Mouse (Mus musculus) limb, embryonic 11.5 days (tissue): ENCODE data around the gene Zfp467. TPM values are rescaled to one million over a fixed set of nuclear protein-coding genes. Genes with fewer than 3 reads are reported as not detected.

Source experiments
- ATAC-seq: fragments of 200-750 bp; cut with Nextera tagmentation; 2 replicates; pipeline ENCODE4 v1.8.0; 2017; ENCODE audit warnings: low read depth; ENCODE audit not compliant: insufficient number of reproducible peaks, low FRiP score, low TSS enrichment
- DNase-seq: peaks from one replicate; pipeline ENCODE4 v3.0.0-alpha.2; 2015; ENCODE audit warnings: low spot score
- H3K27ac ChIP-seq: fragments of 300-500 bp; sonication (generic); replicated peaks from 2 replicates; pipeline ENCODE4 v1.5.1; 2014; ENCODE audit warnings: low read depth, mild to moderate bottlenecking, low read length
- H3K27me3 ChIP-seq: fragments of 300-500 bp; sonication (generic); 2 replicates; pipeline ENCODE4 v1.6.1; 2014; ENCODE audit warnings: mild to moderate bottlenecking, low read length, mixed read lengths; ENCODE audit not compliant: control insufficient read depth, insufficient read depth
- H3K36me3 ChIP-seq: fragments of 300-500 bp; sonication (generic); 2 replicates; pipeline ENCODE4 v1.6.1; 2014; ENCODE audit warnings: mild to moderate bottlenecking, low read length, moderate library complexity, mixed read lengths; ENCODE audit not compliant: control insufficient read depth, insufficient read depth
- H3K4me1 ChIP-seq: fragments of 300-500 bp; sonication (generic); 2 replicates; pipeline ENCODE4 v1.6.1; 2014; ENCODE audit warnings: low read length, mixed read lengths; ENCODE audit not compliant: control insufficient read depth, insufficient read depth
- H3K4me2 ChIP-seq: fragments of 300-500 bp; sonication (generic); 2 replicates; pipeline ENCODE4 v1.6.1; 2014; ENCODE audit warnings: low read depth, mild to moderate bottlenecking, moderate library complexity; ENCODE audit not compliant: severe bottlenecking
- H3K4me3 ChIP-seq: fragments of 300-500 bp; sonication (generic); 2 replicates; pipeline ENCODE4 v1.5.1; 2014; ENCODE audit warnings: low read depth, low read length
- H3K9ac ChIP-seq: fragments of 300-500 bp; sonication (generic); 2 replicates; pipeline ENCODE4 v1.6.1; 2014; ENCODE audit warnings: mild to moderate bottlenecking, low read length
- H3K9me3 ChIP-seq: fragments of 300-500 bp; sonication (generic); 2 replicates; pipeline ENCODE4 v1.6.1; 2016; ENCODE audit warnings: low read length; ENCODE audit not compliant: control insufficient read depth
- WGBS: fragments of 180-500 bp; shearing (Covaris S2); extraction: QIAGEN DNeasy Blood & Tissue Kit; methylation state at CpG from one replicate; pipeline ENCODE4 v1.1.7; 2014; 5-methylcytosine and 5-hydroxymethylcytosine counted together
- polyA plus RNA-seq: library from polyadenylated mRNA; unstranded; fragments of >200 nt; fragmentation: Nextera tagmentation; extraction: Ambion mirVana; gene quantifications from 2 replicates; pipeline ENCODE4 v1.2.1, GENCODE M21; 2014

Gene Zfp467
- polyA plus RNA-seq, 1 experiment from 2014 or later: 15.6 TPM

DNA sequence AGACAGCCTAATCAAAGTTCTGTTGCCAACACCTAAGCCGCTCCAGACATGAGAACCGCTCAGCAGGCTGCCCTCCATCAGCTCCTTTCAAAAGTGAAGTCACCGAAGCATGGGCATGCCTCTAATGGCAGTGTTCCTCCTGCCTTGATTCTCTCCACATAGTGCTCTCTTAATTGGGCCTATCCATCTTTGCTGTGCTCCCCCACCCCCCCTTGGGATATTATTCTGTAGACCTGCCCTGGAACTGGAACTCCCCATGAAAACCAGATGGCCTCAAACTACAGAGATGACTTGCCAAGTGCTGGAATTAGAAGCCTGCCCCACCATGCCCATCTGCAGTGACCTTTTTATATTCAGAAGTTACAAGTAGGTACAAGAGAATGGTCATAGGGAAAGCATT, 22.3 kb downstream of the Zfp467 start:
- Histone ChIP-seq H3K27me3 (no peaks in the 10 kb centered on the region), H3K4me2 (no peak overlapping the region), H3K27ac (no peak overlapping the region), H3K9ac (no peak overlapping the region), H3K36me3 (no peaks in the 10 kb centered on the region), H3K9me3 (no peaks in the 10 kb centered on the region), H3K4me1 (peaks cover 12% of the 10 kb centered on the region), H3K4me3 (no peak overlapping the region)
- 46% methylated on average over 3 of the region's 3 CpGs for WGBS
- ATAC-seq: no peak
- DNase-seq: no peak

- H3K36me3 ChIP-seq: peaks cover 13% of the 10 kb centered on the region
- 18% methylated on average over 2 of the region's 2 CpGs for WGBS
- H3K9me3 ChIP-seq: no peaks in the 10 kb centered on the region
- peaks cover 12% of the 10 kb centered on the region for H3K4me1 ChIP-seq
- DNase-seq (no peak), ATAC-seq (no peak)
- H3K27me3 ChIP-seq: no peaks in the 10 kb centered on the region
- 0 out of 2 replicates have a peak overlapping the region, but pooled peaks have one; percentile 4 for H3K27ac ChIP-seq
- 0 out of 2 replicates have a peak overlapping the region, but pooled peaks have one; percentile 1 for H3K9ac ChIP-seq
- no peak overlapping the region for H3K4me3 ChIP-seq
- H3K4me2 ChIP-seq: no peak overlapping the region
These were observed 25.0 kb downstream of the Zfp467 start for GRCm38 (mm10) chr6:48420647-48421046.

- no peak for DNase-seq
- H3K4me3 ChIP-seq: no peak overlapping the region
These were observed 29.1 kb downstream of the Zfp467 start for GRCm38 (mm10) chr6:48416486-48416885.

DNA sequence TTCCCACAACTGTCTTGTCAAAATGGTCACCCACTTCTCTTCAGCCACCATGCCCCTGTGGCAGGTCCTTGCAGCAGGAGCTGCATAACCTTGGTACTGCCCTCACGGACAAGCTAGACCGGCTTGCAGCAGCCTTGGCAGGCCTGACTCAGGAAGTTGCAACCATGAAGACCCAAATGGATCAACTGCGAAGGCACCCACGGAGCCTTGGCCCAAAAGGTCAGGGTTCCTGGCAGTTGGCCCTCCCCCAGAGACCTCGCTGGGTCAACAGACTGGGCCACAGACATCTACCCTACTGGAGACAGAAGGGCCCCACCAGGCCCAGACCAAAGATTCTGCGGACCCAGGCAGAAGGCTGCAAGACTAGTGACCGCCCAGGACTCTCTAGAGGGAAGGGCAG, 30.0 kb downstream of the Zfp467 start:
- Histone ChIP-seq H3K4me3 (no peak overlapping the region), H3K27ac (no peak overlapping the region), H3K4me2 (no peak overlapping the region), H3K4me1 (peaks cover 3% of the 10 kb centered on the region; the same call in 1 of the 2 replicates), H3K36me3 (peaks cover 25% of the 10 kb centered on the region), H3K27me3 (no peaks in the 10 kb centered on the region), H3K9me3 (no peaks in the 10 kb centered on the region), H3K9ac (no peak overlapping the region)
- WGBS: 97% methylated on average over 7 of the region's 7 CpGs
- ATAC-seq: no peak
- no peak for DNase-seq

More at GRCm38 (mm10) chr6:48416486-48416885, 29.1 kb downstream of the Zfp467 start:
- no peak for ATAC-seq
- peaks cover 5% of the 10 kb centered on the region; the same call in 1 of the 2 replicates for H3K4me1 ChIP-seq
- no peaks in the 10 kb centered on the region for H3K9me3 ChIP-seq
- H3K27me3 ChIP-seq: no peaks in the 10 kb centered on the region
- WGBS: 87% methylated on average over 2 of the region's 2 CpGs
- peaks cover 24% of the 10 kb centered on the region for H3K36me3 ChIP-seq
- H3K4me2 ChIP-seq: no peak overlapping the region
- no peak overlapping the region for H3K9ac ChIP-seq
- no peak overlapping the region for H3K27ac ChIP-seq

DNA sequence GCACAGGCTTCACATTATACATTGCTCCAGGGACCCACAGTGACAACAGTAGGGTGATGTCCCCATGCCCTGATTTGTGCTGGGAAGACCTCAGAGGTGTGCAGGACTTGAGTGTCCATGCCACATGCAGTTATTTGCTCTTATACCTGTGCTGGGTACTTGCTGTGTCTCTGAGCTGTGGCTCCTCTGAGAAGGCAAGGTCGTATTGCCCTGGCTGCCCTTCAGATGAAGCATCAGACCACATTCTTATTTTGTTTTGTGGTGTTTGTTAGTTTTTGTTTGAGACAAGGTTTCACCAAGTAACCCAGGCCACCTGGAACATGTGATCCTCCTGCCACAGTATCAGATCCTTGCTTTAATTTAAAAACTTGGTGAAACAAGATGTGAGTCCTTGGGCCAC, 30.7 kb downstream of the Zfp467 start:
- Histone ChIP-seq H3K9me3 (no peaks in the 10 kb centered on the region), H3K36me3 (peaks cover 25% of the 10 kb centered on the region), H3K4me2 (no peak overlapping the region), H3K4me3 (no peak overlapping the region), H3K27me3 (no peaks in the 10 kb centered on the region), H3K4me1 (no peaks in the 10 kb centered on the region), H3K9ac (no peak overlapping the region), H3K27ac (no peak overlapping the region)
- WGBS: 83% methylated on average over 1 of the region's 1 CpGs
- ATAC-seq (no peak), DNase-seq (no peak)

DNA sequence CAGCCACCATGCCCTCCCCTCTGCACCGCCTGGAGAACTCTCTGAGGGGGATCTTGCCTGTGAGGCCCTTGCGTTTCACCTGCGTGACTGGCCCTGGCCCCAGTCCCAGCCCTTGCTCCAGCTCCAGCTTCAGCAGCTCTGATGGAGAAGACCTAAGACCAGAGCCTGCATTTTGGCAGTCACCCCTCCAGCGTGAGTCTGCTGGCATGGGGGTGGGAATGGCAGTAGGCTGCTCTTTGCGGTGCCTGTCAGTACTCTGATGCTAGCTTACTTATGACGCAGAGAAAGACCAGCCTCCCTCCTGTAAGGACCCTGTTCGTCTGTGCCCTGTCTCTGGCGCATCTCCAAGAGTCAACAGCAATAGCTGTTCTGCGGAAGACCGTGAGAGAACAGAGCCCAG, 32.5 kb downstream of the Zfp467 start:
- H3K4me1 ChIP-seq: no peaks in the 10 kb centered on the region
- no peaks in the 10 kb centered on the region for H3K9me3 ChIP-seq
- 93% methylated on average over 10 of the region's 10 CpGs for WGBS
- no peak for ATAC-seq
- peaks cover 38% of the 10 kb centered on the region for H3K36me3 ChIP-seq
- no peaks in the 10 kb centered on the region for H3K27me3 ChIP-seq
- no peak overlapping the region for H3K4me3 ChIP-seq
- no peak overlapping the region for H3K9ac ChIP-seq
- DNase-seq: no peak
- no peak overlapping the region for H3K4me2 ChIP-seq
- no peak overlapping the region for H3K27ac ChIP-seq

GRCm38 (mm10) chr6:48412662-48413061, 33.0 kb downstream of the Zfp467 start:
- ATAC-seq: no peak
- H3K27me3 ChIP-seq: no peaks in the 10 kb centered on the region
- no peak overlapping the region for H3K4me3 ChIP-seq
- DNase-seq: no peak
- no peak overlapping the region for H3K9ac ChIP-seq
- H3K36me3 ChIP-seq: peaks cover 37% of the 10 kb centered on the region
- 92% methylated on average over 3 of the region's 3 CpGs for WGBS
- H3K4me1 ChIP-seq: no peaks in the 10 kb centered on the region
- no peak overlapping the region for H3K4me2 ChIP-seq
- H3K9me3 ChIP-seq: no peaks in the 10 kb centered on the region
- H3K27ac ChIP-seq: no peak overlapping the region

DNA sequence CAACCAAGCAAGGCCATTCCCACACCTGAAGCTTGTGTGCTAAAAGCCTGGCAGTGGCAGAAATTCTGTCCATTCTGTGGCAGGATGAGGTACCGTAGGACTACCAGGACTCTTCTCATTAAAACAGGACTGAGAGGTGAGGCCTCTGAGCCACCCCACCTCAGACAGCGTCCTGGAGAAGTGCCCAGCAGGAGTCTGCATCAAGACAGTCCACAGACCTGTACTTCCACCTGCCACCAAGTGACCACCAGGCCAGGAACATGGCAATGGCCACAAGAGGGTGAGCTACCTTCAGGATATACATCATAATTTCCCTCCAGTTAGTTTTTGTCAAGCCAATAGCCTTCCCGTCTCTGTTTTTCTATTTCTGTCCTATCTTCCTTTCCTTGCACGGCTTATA, 33.5 kb downstream of the Zfp467 start:
- Histone ChIP-seq H3K4me2 (no peak overlapping the region), H3K4me3 (no peak overlapping the region), H3K27ac (no peak overlapping the region), H3K27me3 (no peaks in the 10 kb centered on the region), H3K36me3 (peaks cover 39% of the 10 kb centered on the region), H3K9ac (no peak overlapping the region), H3K9me3 (no peaks in the 10 kb centered on the region), H3K4me1 (no peaks in the 10 kb centered on the region)
- DNase-seq (no peak), ATAC-seq (no peak)
- 91% methylated on average over 4 of the region's 4 CpGs for WGBS
